Mouse (Mus musculus) myocyte (in vitro differentiated cells): ENCODE results near the gene Dnah2. TPM values are rescaled to one million over a fixed set of nuclear protein-coding genes. Genes with fewer than 3 reads are reported as not detected.
A peak's percentile ranks its signal among the peaks of the same experiment; 100 is the strongest.

ENCODE experiments used
- H3K27me3 ChIP-seq: one replicate; pipeline ENCODE4 v1.6.1; 2011; ENCODE audit not compliant: control insufficient read depth, insufficient read depth, insufficient read length
- H3K36me3 ChIP-seq: one replicate; pipeline ENCODE4 v1.6.1; 2011; ENCODE audit not compliant: control insufficient read depth, insufficient read depth
- H3K4me2 ChIP-seq: one replicate; pipeline ENCODE4 v1.6.1; 2011; ENCODE audit warnings: low read depth, control low read depth
- H3K4me3 ChIP-seq: one replicate; pipeline ENCODE4 v1.5.1; 2011; ENCODE audit warnings: mild to moderate bottlenecking, control low read depth, moderate library complexity
- H3K79me2 ChIP-seq: one replicate; pipeline ENCODE4 v1.6.1; 2011; ENCODE audit not compliant: control insufficient read depth, insufficient read depth
- H3ac ChIP-seq: one replicate; pipeline ENCODE4 v1.6.1; 2011; ENCODE audit not compliant: control insufficient read depth, insufficient read length
- CEBPB ChIP-seq: IDR thresholded peaks from 2 replicates; pipeline ENCODE4 v1.6.1; 2011; ENCODE audit warnings: mild to moderate bottlenecking, moderate library complexity; ENCODE audit not compliant: poor library complexity, insufficient read depth, severe bottlenecking
- E2F4 ChIP-seq: IDR thresholded peaks from one replicate; pipeline ENCODE4 v1.6.1; 2011; ENCODE audit warnings: mild to moderate bottlenecking, control low read depth, moderate library complexity; ENCODE audit not compliant: insufficient read depth
- MAX ChIP-seq: IDR thresholded peaks from one replicate; pipeline ENCODE4 v1.6.1; 2011; ENCODE audit warnings: low read depth, mild to moderate bottlenecking, control low read depth
- MYOD1 ChIP-seq, 3 experiments: IDR thresholded peaks; one replicate each; pipeline ENCODE4 v1.6.1; 2011; ENCODE audit warnings: control low read depth in 2 of 3, low read depth in 2 of 3, mild to moderate bottlenecking in 2 of 3, moderate library complexity in 1 of 3; ENCODE audit not compliant: insufficient read length in 2 of 3, control insufficient read depth in 1 of 3
- MYOG ChIP-seq, 3 experiments: IDR thresholded peaks; one replicate each; pipeline ENCODE4 v1.6.1; 2011; ENCODE audit warnings: control low read depth in 2 of 3, low read depth in 2 of 3, mild to moderate bottlenecking in 2 of 3; ENCODE audit not compliant: insufficient read length in 2 of 3, control insufficient read depth in 1 of 3, insufficient read depth in 1 of 3
- POLR2A ChIP-seq: IDR thresholded peaks from one replicate; pipeline ENCODE4 v1.6.1; 2011; ENCODE audit warnings: low read depth, mild to moderate bottlenecking, control low read depth, moderate library complexity; ENCODE audit not compliant: insufficient read length
- POLR2AphosphoS2 ChIP-seq: IDR thresholded peaks from one replicate; pipeline ENCODE4 v1.6.1; 2011; ENCODE audit warnings: low read depth, control low read depth; ENCODE audit not compliant: insufficient read length
- REST ChIP-seq: IDR thresholded peaks from one replicate; pipeline ENCODE4 v1.6.1; 2011; ENCODE audit warnings: mild to moderate bottlenecking, control low read depth, moderate library complexity; ENCODE audit not compliant: insufficient read depth, insufficient read length
- SRF ChIP-seq: IDR thresholded peaks from one replicate; pipeline ENCODE4 v1.6.1; 2011; ENCODE audit warnings: low read depth; ENCODE audit not compliant: control insufficient read depth, insufficient read length
- TCF12 ChIP-seq: IDR thresholded peaks from one replicate; pipeline ENCODE4 v1.6.1; 2011; ENCODE audit warnings: mild to moderate bottlenecking, control low read depth; ENCODE audit not compliant: poor library complexity, insufficient read depth, severe bottlenecking
- TCF3 ChIP-seq: IDR thresholded peaks from one replicate; pipeline ENCODE4 v1.6.1; 2011; ENCODE audit warnings: low read depth, control low read depth; ENCODE audit not compliant: insufficient read length
- USF1 ChIP-seq: IDR thresholded peaks from one replicate; pipeline ENCODE4 v1.6.1; 2011; ENCODE audit warnings: low read depth, mild to moderate bottlenecking, control low read depth, moderate library complexity
- polyA plus RNA-seq: library from polyadenylated mRNA; unstranded; fragments of >200 nt; fragmentation: generic; extraction: Trizol; gene quantifications from one replicate; pipeline ENCODE4 v1.2.1, GENCODE M21; 2012; ENCODE audit warnings: missing spikeins

Gene Dnah2
- polyA plus RNA-seq, 1 experiment = 0.24 TPM

DNA sequence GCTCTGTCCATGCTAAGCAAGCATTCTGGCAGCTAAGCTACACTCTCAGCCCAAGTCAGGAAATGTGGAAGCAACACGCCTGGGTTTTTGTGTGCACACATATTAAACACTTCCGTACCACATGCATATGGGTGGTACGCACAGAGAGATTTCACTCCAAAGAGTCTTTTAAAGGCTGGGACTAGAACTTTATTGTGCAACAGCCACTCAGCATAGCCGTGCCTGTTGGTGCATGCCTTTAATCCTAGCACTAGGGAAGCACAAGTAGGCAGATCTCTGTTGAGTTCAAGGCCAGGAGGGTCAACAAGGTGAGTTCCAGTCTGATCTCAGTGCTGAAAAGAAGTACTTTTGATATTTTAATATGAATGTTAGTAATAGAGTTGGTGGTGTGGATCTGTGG is 25.3 kb downstream of the Dnah2 start:
- no peak for TF ChIP-seq MYOD1 (IDR thresholded peaks at IDR 0.05; ENCODE audit: control insufficient read depth in 1 of 3, insufficient read length in 2 of 3, low read depth in 2 of 3)
- TF ChIP-seq REST = no peak
- TF ChIP-seq POLR2AphosphoS2 = no peak
- no peak for TF ChIP-seq TCF12
- no peak for TF ChIP-seq POLR2A
- no peak for TF ChIP-seq USF1
- no peak for TF ChIP-seq CEBPB
- no peak for TF ChIP-seq E2F4
- no peak for TF ChIP-seq MAX
- no peak for TF ChIP-seq SRF
- H3K79me2 ChIP-seq = no peaks in the 10 kb centered on the region
- no peak overlapping the region for H3ac ChIP-seq
- no peaks in the 10 kb centered on the region for H3K27me3 ChIP-seq
- no peak overlapping the region for H3K4me3 ChIP-seq
- no peaks in the 10 kb centered on the region for H3K36me3 ChIP-seq
- no peak overlapping the region for H3K4me2 ChIP-seq

DNA sequence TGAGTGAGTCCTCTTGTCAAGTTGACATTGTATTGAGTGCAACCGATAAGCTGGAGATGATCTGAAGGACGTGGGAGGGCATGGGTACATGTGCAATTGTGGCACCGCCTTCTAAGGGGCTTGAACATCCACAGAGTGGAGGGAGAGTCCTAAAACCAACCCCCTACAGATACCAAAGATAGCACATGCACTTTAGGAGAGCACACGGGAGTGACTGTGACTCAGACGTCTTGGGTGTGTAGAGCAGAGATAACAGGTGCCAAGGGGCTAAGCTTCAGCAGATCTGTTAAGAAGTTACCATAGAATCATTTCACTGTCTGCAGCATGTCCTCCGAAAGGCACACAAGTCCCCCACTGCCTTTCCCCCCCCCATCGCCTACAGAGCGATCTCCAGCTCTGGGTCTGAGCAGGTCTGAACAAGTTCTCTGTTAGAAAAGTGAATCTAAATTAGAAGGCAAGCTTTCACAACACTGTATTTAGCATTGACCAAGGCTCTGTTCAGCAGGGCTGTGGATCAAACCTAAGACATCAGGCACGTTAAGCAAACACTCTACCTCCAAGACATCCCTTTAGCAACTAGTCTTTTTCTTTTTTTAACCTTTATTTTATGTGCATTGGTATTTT is 27.3 kb downstream of the Dnah2 start:
- H3K27me3 ChIP-seq = peaks cover 13% of the 10 kb centered on the region
- no peaks in the 10 kb centered on the region for H3K79me2 ChIP-seq
- no peaks in the 10 kb centered on the region for H3K36me3 ChIP-seq
- no peak overlapping the region for H3K4me3 ChIP-seq
- no peak overlapping the region for H3ac ChIP-seq
- no peak overlapping the region for H3K4me2 ChIP-seq
- peak in 1 of 3 experiments; percentile 17 for TF ChIP-seq MYOD1 (IDR thresholded peaks at IDR 0.05; ENCODE audit: control insufficient read depth in 1 of 3, insufficient read length in 2 of 3, low read depth in 2 of 3)
- no peak for TF ChIP-seq MAX
- no peak for TF ChIP-seq E2F4
- TF ChIP-seq TCF12 = no peak
- no peak for TF ChIP-seq TCF3

DNA sequence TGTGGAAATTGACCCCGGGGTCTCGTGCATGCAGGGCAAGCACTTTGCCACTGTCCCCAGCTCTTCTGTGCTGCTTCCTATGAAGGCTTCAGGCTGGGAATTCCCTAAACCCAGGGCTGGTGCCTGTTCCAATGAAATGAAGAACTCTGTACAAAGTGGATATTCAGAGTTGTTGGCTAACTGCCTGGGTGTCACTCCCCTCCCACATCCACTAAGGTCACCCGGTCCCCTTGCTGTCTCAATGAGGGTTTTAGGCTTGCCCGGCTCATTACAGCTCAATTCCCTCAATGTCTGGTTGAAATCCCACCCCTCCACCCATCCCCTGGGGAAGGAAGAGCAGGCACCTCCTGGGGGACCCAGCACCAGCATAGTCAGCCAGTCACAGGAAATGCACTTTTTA is 28.9 kb downstream of the Dnah2 start:
- Histone ChIP-seq H3K27me3 (peaks cover 28% of the 10 kb centered on the region), H3K4me3 (no peak overlapping the region), H3K4me2 (no peak overlapping the region), H3K36me3 (no peaks in the 10 kb centered on the region), H3ac (no peak overlapping the region), H3K79me2 (no peaks in the 10 kb centered on the region)
- no peak for TF ChIP-seq REST

DNA sequence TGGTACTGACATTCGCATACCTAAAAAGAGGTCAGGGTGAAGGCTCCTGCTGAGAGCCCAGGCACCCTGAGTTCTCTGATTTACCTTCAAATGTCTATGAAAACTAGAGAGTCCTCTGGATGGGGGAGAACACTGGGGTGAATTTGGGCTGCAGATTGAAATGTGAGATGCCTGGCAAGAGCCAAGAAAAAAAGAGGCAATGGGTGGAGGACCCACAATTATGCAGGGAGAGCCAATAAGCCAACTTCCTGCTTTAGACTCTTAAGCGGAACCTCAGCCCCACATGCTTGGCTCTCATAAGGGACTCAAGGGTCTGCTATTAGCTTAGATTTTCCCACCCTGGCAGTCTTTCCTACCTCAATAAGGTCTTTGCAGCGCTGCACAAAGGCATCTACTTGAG is 32.2 kb downstream of the Dnah2 start:
- H3K36me3 ChIP-seq = no peaks in the 10 kb centered on the region
- H3K4me2 ChIP-seq = peak overlapping the region; percentile 15
- H3K4me3 ChIP-seq = no peak overlapping the region
- H3ac ChIP-seq = no peak overlapping the region
- H3K27me3 ChIP-seq = peaks cover 36% of the 10 kb centered on the region
- H3K79me2 ChIP-seq = no peaks in the 10 kb centered on the region
- TF ChIP-seq MYOG (IDR thresholded peaks at IDR 0.05; ENCODE audit: control insufficient read depth in 1 of 3, insufficient read depth in 1 of 3, insufficient read length in 2 of 3, low read depth in 2 of 3) (no peak), POLR2AphosphoS2 (no peak), CEBPB (no peak), POLR2A (no peak), REST (no peak), E2F4 (no peak), TCF3 (no peak), MAX (no peak), USF1 (no peak), TCF12 (no peak), MYOD1 (IDR thresholded peaks at IDR 0.05; ENCODE audit: control insufficient read depth in 1 of 3, insufficient read length in 2 of 3, low read depth in 2 of 3) (no peak), SRF (no peak)

DNA sequence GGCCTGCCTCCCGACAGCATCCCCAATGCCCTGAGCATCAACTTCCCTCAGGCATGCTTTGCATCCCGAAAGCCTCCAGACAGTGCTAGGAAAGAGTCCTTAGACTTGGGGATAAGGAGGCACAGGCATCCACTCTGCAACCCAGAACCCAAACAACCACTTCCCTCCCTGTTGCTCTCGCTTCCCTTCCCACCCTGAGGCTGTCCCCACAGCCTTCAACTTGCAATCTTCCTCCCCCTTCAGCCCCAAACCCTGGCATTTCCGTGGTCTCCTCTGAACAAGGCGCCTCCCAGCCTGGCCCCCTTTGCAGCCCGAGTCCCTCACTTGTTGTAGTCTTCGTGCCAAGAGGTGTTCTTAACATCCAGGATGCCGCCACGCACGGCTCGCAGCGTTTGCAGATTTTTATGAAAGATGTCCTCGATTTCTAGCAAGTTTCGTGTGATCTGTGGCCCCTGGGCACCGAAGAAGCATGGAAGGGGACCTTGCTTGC is 32.7 kb downstream of the Dnah2 start:
- Histone ChIP-seq H3K79me2 (no peaks in the 10 kb centered on the region), H3K4me3 (no peak overlapping the region), H3K27me3 (peaks cover 36% of the 10 kb centered on the region), H3ac (no peak overlapping the region), H3K36me3 (no peaks in the 10 kb centered on the region), H3K4me2 (peak overlapping the region; percentile 15)
- no peak for TF ChIP-seq E2F4

GRCm38 (mm10) chr11:69513840-69514239 is 35.1 kb downstream of the Dnah2 start:
- no peak overlapping the region for H3ac ChIP-seq
- no peaks in the 10 kb centered on the region for H3K36me3 ChIP-seq
- peak overlapping the region; percentile 21 for H3K4me2 ChIP-seq
- peaks cover 36% of the 10 kb centered on the region for H3K27me3 ChIP-seq
- no peak overlapping the region for H3K4me3 ChIP-seq
- TF ChIP-seq CEBPB = no peak
- TF ChIP-seq TCF12 = no peak
- no peak for TF ChIP-seq TCF3
- TF ChIP-seq REST = no peak
- TF ChIP-seq MYOG (IDR thresholded peaks at IDR 0.05; ENCODE audit: control insufficient read depth in 1 of 3, insufficient read depth in 1 of 3, insufficient read length in 2 of 3, low read depth in 2 of 3) = no peak
- no peak for TF ChIP-seq SRF
- TF ChIP-seq E2F4 = no peak
- no peak for TF ChIP-seq USF1
- TF ChIP-seq MYOD1 (IDR thresholded peaks at IDR 0.05; ENCODE audit: control insufficient read depth in 1 of 3, insufficient read length in 2 of 3, low read depth in 2 of 3) = no peak
- no peak for TF ChIP-seq POLR2A
- TF ChIP-seq POLR2AphosphoS2 = no peak
- no peak for TF ChIP-seq MAX
- H3K79me2 ChIP-seq = no peaks in the 10 kb centered on the region
